Mouse (Mus musculus): ENCODE data around the gene Phyh. TPM values are rescaled to one million over a fixed set of nuclear protein-coding genes. Genes with fewer than 3 reads are reported as not detected.

Phyh gene
- total and polyA plus RNA-seq, 2 experiments: 1,051 to 1,236 TPM

DNA sequence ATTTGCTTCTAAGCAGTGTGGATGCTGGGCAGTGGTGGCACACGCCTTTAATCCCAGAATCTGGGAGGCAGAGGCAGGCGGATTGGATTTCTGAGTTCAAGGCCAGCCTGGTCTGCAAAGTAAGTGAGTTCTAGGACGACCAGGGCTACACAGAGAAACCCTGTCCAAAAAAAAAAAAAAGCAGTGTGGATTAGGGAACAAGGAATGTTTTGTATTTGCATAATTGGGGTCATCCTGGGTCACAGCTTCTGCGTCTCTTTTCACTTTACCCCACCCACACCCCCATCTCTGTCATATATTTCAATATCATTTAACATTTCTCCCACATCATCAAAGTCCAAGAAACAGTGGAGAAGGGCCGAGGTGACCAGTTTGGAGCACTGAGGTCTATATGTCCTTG lies 2.2 kb downstream of the Phyh start:
- DNase-seq (ENCODE audit: extremely low read depth, low read depth, low spot score): peak; percentile 63
- H3K4me3 ChIP-seq (ENCODE audit: insufficient read depth, low read depth, low read length): peak overlapping the region; percentile 46
- 27% methylated on average over 5 of the region's 5 CpGs for WGBS
- peak overlapping the region; percentile 86 for H3K9ac ChIP-seq (ENCODE audit: low read depth, low read length)
- H3K36me3 ChIP-seq (ENCODE audit: control insufficient read depth, insufficient read depth, low read length): peaks cover 21% of the 10 kb centered on the region
- no peaks in the 10 kb centered on the region for H3K27me3 ChIP-seq (ENCODE audit: control insufficient read depth, insufficient read depth, low read length)
- no peak for TF ChIP-seq CTCF (IDR thresholded peaks at IDR 0.05; ENCODE audit: low read depth, low read length)
- 0 out of 2 replicates have a peak, but pooled peaks have one; percentile 13 for TF ChIP-seq POLR2A (IDR thresholded peaks at IDR 0.05; ENCODE audit: extremely low read depth, insufficient read depth, low read length)
- peaks cover 14% of the 10 kb centered on the region for H3K4me1 ChIP-seq (ENCODE audit: control insufficient read depth, insufficient read depth, low read length)
- peaks cover 6% of the 10 kb centered on the region; the same call in 1 of the 2 replicates for H3K79me2 ChIP-seq (ENCODE audit: control insufficient read depth, insufficient read depth, low read length)
- H3K27ac ChIP-seq (replicated peaks; ENCODE audit: insufficient read depth, low read depth, low read length): peak overlapping the region; percentile 94

DNA sequence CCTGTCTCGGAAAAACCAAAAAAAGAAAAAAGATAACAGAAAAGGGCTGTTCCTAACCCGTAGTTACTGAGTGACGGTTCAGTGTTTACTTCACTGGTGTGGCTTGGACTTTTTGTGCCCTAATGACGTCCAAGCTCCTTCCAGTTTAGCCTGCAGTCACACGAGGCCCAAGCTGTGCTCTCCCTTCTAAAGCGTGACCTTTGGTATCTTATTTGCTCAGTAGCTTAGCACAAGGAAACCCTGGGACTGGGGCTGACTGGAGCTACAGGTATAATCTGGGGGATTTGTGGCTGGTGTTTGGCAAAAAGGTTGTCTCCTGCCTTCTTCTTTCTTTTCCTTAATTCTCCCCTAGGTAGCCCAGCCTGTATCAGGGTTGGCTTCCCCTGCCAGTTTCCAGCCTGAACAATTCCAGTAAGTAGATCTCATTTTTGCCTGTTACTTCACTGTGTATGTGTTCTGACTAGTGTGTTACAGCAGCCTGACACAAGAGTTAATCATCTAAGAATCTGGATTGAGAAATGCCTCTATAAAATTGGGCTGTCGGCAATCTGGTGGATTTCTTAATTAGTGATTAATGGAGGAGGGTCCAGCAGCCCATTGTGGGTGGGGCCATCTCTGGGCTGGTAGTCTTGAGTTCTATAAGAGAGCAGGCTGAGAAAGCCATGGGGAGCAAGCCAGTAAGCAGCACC lies 3.8 kb downstream of the Phyh start:
- peaks cover 35% of the 10 kb centered on the region for H3K36me3 ChIP-seq (ENCODE audit: control insufficient read depth, insufficient read depth, low read length)
- H3K4me1 ChIP-seq (ENCODE audit: control insufficient read depth, insufficient read depth, low read length): peaks cover 15% of the 10 kb centered on the region
- no peaks in the 10 kb centered on the region for H3K27me3 ChIP-seq (ENCODE audit: control insufficient read depth, insufficient read depth, low read length)
- DNase-seq (ENCODE audit: extremely low read depth, low read depth, low spot score): peak; percentile 98
- H3K79me2 ChIP-seq (ENCODE audit: control insufficient read depth, insufficient read depth, low read length): peaks cover 6% of the 10 kb centered on the region; the same call in 1 of the 2 replicates
- peak overlapping the region; percentile 14; the same call in 1 of the 2 replicates for H3K4me3 ChIP-seq (ENCODE audit: insufficient read depth, low read depth, low read length)
- H3K9ac ChIP-seq (ENCODE audit: low read depth, low read length): peak overlapping the region; percentile 61
- H3K27ac ChIP-seq (replicated peaks; ENCODE audit: insufficient read depth, low read depth, low read length): peak overlapping the region; percentile 94
- no peak for TF ChIP-seq CTCF (IDR thresholded peaks at IDR 0.05; ENCODE audit: low read depth, low read length)
- TF ChIP-seq POLR2A (IDR thresholded peaks at IDR 0.05; ENCODE audit: extremely low read depth, insufficient read depth, low read length): no peak
- WGBS: 13% methylated on average over 7 of the region's 7 CpGs

DNA sequence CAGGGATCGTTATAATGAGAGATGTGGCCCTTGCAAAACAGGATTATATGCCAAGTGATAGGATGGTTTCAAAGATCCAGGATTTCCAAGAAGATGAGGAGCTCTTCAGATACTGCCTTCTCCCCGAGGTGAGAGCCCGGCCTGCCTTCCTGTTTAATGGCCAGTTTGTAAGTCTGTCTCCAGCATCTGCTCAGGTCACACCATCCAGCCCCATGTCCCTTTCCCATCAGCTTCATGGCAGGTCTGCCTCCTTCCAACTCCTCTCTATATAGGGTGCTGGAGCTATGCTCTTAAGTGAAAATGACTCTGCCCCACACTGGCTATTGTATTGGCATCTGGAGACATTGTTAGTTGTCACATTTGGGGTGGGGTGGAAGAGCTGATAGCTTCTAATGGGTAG lies 8.6 kb downstream of the Phyh start:
- H3K4me3 ChIP-seq (ENCODE audit: insufficient read depth, low read depth, low read length): no peak overlapping the region
- H3K36me3 ChIP-seq (ENCODE audit: control insufficient read depth, insufficient read depth, low read length): peaks cover 79% of the 10 kb centered on the region
- H3K4me1 ChIP-seq (ENCODE audit: control insufficient read depth, insufficient read depth, low read length): peaks cover 22% of the 10 kb centered on the region
- H3K79me2 ChIP-seq (ENCODE audit: control insufficient read depth, insufficient read depth, low read length): peaks cover 3% of the 10 kb centered on the region; the same call in 1 of the 2 replicates
- DNase-seq (ENCODE audit: extremely low read depth, low read depth, low spot score): no peak
- 80% methylated on average over 3 of the region's 3 CpGs for whole genome bisulfite sequencing
- TF ChIP-seq CTCF (IDR thresholded peaks at IDR 0.05; ENCODE audit: low read depth, low read length) (no peak), POLR2A (IDR thresholded peaks at IDR 0.05; ENCODE audit: extremely low read depth, insufficient read depth, low read length) (no peak)
- no peaks in the 10 kb centered on the region for H3K27me3 ChIP-seq (ENCODE audit: control insufficient read depth, insufficient read depth, low read length)
- no peak overlapping the region for H3K9ac ChIP-seq (ENCODE audit: low read depth, low read length)
- no peak overlapping the region for H3K27ac ChIP-seq (replicated peaks; ENCODE audit: insufficient read depth, low read depth, low read length)

DNA sequence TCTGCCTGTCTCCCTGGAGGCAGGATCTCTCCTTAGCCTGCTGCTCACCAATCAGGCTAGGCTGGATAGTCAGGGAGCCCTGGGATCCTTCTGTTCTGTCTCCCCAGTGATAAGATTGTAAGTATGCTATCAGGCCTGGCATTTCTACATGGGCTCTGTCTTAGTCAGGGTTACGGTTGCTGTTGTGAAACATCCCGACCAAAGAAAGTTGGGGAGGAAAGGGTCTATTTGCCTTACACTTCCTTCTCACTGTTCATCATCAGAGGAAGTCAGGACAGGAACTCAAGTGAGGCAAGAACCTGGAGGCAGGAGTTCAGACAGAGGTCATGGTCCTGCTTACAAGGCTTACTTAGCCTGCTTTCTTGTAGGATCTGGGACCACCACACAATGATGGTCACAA lies 10.4 kb downstream of the Phyh start:
- DNase-seq (ENCODE audit: extremely low read depth, low read depth, low spot score): no peak
- H3K79me2 ChIP-seq (ENCODE audit: control insufficient read depth, insufficient read depth, low read length): no peaks in the 10 kb centered on the region
- WGBS: 62% methylated on average over 2 of the region's 2 CpGs
- H3K9ac ChIP-seq (ENCODE audit: low read depth, low read length): no peak overlapping the region
- no peak overlapping the region for H3K27ac ChIP-seq (replicated peaks; ENCODE audit: insufficient read depth, low read depth, low read length)
- H3K4me3 ChIP-seq (ENCODE audit: insufficient read depth, low read depth, low read length): no peak overlapping the region
- H3K4me1 ChIP-seq (ENCODE audit: control insufficient read depth, insufficient read depth, low read length): peaks cover 19% of the 10 kb centered on the region
- peaks cover 80% of the 10 kb centered on the region for H3K36me3 ChIP-seq (ENCODE audit: control insufficient read depth, insufficient read depth, low read length)
- H3K27me3 ChIP-seq (ENCODE audit: control insufficient read depth, insufficient read depth, low read length): no peaks in the 10 kb centered on the region
- TF ChIP-seq POLR2A (IDR thresholded peaks at IDR 0.05; ENCODE audit: extremely low read depth, insufficient read depth, low read length) (no peak), CTCF (IDR thresholded peaks at IDR 0.05; ENCODE audit: low read depth, low read length) (no peak)

DNA sequence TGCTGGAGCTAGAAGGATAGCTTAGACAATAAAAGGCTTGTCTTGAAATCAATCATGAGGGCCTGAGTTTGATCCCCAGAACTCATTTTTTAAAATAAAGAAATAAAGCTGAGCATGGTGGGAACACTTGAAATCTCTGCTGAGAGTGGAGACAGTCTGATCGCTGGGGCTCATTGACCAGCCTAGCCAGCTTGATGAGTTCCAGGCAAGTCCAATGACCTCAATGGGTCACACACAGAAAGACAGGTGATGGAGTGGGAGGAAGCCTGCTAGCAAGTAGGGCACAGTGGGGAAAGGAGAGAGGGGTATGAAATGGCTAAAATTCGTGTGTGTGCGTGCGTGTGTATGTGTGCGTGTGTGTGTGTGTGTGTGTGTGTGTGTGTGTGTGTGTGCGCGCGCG lies 15.7 kb downstream of the Phyh start:
- peak overlapping the region; percentile 6; the same call in 1 of the 2 replicates for H3K9ac ChIP-seq (ENCODE audit: low read depth, low read length)
- DNase-seq (ENCODE audit: extremely low read depth, low read depth, low spot score): peak; percentile 60
- H3K79me2 ChIP-seq (ENCODE audit: control insufficient read depth, insufficient read depth, low read length): no peaks in the 10 kb centered on the region
- WGBS: 86% methylated on average over 9 of the region's 9 CpGs
- TF ChIP-seq CTCF (IDR thresholded peaks at IDR 0.05; ENCODE audit: low read depth, low read length) (no peak), POLR2A (IDR thresholded peaks at IDR 0.05; ENCODE audit: extremely low read depth, insufficient read depth, low read length) (no peak)
- peaks cover 29% of the 10 kb centered on the region for H3K4me1 ChIP-seq (ENCODE audit: control insufficient read depth, insufficient read depth, low read length)
- H3K4me3 ChIP-seq (ENCODE audit: insufficient read depth, low read depth, low read length): no peak overlapping the region
- H3K36me3 ChIP-seq (ENCODE audit: control insufficient read depth, insufficient read depth, low read length): peaks cover 78% of the 10 kb centered on the region
- no peaks in the 10 kb centered on the region for H3K27me3 ChIP-seq (ENCODE audit: control insufficient read depth, insufficient read depth, low read length)
- H3K27ac ChIP-seq (replicated peaks; ENCODE audit: insufficient read depth, low read depth, low read length): no peak overlapping the region

DNA sequence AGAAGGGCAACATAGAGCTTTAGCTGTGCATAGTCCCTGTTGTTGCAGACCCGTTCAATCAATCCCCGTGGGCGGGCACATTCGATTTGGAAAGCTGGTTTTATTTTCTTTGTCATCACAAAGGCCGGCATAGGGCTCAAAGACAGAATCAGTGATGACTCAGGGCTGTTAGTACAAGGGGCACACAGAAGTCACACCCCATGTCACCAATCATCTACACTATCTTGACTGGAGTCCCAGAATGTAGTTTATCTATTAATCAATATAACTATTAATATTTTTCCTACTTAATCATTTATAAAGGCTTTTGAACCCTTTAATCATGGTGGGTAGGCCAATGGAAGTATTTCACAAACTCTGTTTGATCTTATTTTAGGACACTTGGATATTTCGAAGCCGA lies 19.1 kb downstream of the Phyh start:
- Histone ChIP-seq H3K36me3 (ENCODE audit: control insufficient read depth, insufficient read depth, low read length) (peaks cover 65% of the 10 kb centered on the region), H3K79me2 (ENCODE audit: control insufficient read depth, insufficient read depth, low read length) (no peaks in the 10 kb centered on the region), H3K4me3 (ENCODE audit: insufficient read depth, low read depth, low read length) (no peak overlapping the region), H3K27ac (replicated peaks; ENCODE audit: insufficient read depth, low read depth, low read length) (peak overlapping the region; percentile 66), H3K27me3 (ENCODE audit: control insufficient read depth, insufficient read depth, low read length) (no peaks in the 10 kb centered on the region), H3K9ac (ENCODE audit: low read depth, low read length) (no peak overlapping the region), H3K4me1 (ENCODE audit: control insufficient read depth, insufficient read depth, low read length) (peaks cover 25% of the 10 kb centered on the region)
- TF ChIP-seq POLR2A (IDR thresholded peaks at IDR 0.05; ENCODE audit: extremely low read depth, insufficient read depth, low read length): no peak
- TF ChIP-seq CTCF (IDR thresholded peaks at IDR 0.05; ENCODE audit: low read depth, low read length): no peak
- peak; percentile 99 for DNase-seq (ENCODE audit: extremely low read depth, low read depth, low spot score)
- 23% methylated on average over 7 of the region's 7 CpGs for WGBS
